Mouse (Mus musculus) pancreas, adult 10 weeks (tissue): ENCODE measurements around the gene Galm. TPM values are rescaled to one million over a fixed set of nuclear protein-coding genes. Genes with fewer than 3 reads are reported as not detected.

Experiments
- polyA plus RNA-seq: library from polyadenylated mRNA; stranded (reverse); fragments of 350-450 nt; fragmentation: Illumina TruSeq; extraction: RNeasy Lipid Tissue Mini Kit (QIAGEN cat#74804); gene quantifications from one replicate; pipeline ENCODE4 v1.2.3, GENCODE M21; 2015; ENCODE audit warnings: low read depth, low replicate concordance; ENCODE audit not compliant: insufficient read depth

Galm gene
- 1.6 TPM for polyA plus RNA-seq

DNA sequence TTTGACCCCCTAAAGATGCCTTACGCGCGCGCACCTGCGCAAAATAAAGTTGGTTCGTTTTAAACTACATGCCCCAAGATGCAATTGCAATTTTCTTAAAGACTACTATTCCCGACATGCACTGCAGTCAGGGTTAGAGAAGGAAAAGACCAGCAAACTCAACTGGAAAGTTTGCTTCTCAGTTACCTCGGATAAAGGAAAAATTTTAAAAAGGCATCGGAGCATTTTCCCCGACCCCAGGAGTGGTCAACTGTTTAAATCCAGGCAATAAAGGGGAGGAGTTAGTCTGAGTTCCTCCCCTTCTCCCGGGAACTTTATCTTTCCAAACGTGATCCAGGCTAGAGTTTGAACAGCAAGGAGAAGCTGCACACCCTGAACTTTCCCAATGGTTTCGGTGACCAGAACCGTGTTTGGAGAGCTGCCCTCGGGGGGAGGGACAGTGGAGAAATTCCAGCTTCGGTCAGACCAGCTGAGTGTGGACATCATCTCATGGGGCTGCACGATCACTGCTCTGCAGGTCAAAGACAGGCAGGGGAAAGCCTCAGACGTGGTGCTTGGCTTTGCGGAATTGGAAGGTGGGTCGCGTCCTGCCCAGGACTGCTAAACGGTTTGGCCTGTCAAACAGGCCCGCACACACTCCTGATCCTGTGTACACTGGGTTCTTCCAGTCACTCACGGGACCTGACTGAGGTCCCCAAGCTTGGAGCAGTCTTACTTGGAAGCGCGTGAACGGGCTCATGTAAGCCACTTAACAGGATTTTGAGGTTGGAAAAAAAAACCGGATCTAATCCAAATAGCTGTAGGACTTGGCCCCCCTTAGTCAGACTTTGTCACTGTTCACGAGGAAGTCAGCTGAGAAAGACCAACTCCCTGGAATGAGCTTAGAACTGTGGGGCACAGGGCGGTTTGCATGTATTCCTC is at the start of gene Galm:
Galm (plus strand) TSS at position 141 of the 921 bp plus-strand sequence.

DNA sequence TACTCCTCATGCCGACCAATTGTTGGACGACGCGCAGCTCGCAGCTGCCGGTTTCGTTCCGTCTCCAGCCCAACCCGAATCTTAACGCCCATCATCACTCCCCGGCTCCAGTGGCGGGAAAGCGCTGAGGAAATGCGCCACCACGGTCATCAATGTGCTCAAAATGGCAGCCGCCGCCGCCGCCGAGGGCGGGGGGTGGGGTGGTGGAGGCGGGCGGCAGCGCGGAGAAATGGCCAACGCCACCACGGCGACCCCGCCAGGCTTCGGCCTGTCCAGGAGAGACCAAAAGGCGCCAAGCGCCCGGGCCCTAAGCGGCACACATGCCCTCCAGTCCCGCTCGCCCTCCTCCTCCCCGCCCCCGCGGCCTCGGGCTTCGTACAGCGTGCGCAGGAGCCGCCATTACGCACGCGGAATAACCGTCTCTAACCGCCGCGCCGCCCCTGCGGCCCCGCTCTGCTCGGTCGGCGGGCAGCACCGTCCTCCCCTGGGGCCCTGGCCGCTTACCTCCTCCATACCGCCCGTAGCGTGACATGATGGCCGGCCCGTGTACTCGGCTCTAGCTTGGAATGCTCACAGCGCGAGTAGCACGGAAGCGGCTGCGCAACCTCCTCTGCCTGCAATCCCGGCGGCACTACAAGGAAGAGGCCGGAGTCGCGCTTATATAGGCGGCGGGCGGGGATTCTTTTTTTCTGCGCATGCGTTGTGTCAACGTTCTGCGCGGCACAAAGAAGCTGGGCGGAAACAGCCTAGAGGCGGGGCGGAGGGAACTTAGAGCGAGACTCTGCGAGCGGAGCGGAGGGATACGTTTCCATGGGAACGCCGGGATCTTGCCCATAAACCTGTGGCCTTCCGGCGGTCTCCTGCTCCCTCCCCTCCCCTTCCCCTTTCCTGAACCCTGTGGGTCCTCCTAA is 79.7 kb downstream of the Galm start, which contains the start of the genes Srsf7 and Ttc39d:
Srsf7 (minus strand) TSS at position 637 of the 911 bp plus-strand sequence.
Ttc39d (plus strand) TSS at position 790 of the 911 bp plus-strand sequence.

DNA sequence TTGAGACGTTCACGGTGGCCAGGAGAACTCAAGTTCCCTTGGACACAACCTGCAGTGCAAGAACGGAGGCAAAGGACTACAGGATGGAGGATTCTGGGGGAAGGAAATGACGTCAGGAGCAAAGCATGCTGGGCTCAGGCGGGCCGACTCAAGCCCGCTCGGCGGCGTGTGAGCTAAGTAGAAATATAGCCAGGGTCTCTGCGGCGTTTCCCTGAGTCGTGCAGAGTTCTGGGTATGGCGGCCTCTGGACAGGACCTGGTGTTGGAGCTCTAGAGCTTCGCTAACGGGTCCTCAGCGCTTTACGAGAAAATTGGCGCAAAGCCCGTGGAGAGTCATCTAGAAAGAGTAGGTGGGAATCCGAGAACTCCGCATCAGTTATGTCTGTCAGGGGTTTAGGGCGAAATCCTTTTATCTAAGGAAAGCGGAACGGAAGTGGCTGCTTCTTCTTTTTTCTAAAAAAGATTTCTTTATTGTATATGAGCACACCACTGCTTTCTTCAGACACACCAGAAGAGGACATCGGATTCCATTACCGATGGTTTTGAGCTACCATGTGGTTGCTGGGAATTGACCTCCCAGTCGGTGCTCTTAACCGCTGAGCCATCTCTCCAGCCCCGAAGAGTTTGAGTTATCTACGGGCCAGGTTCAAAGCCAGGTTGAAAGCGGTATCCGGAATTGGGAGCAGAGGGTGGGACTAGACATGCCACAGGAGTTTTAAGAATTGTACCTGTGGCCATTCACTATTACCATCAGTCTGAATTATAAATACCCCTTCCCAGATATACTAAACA is 97.2 kb downstream of the Galm start, which contains the start of gene Gemin6:
Gemin6 (plus strand) TSS at position 116 of the 791 bp plus-strand sequence.

Other genes with a start within 250 kb of the Galm start
- gene Atl2, start 231.3 kb upstream of the Galm start, polyA plus RNA-seq: 8.1 TPM
- 6.6 TPM for gene Hnrnpll, start 65.1 kb upstream of the Galm start, polyA plus RNA-seq
- 50.7 TPM for gene Srsf7, start 79.8 kb downstream of the Galm start, polyA plus RNA-seq
- not detected for gene Ttc39d, start 80.0 kb downstream of the Galm start, polyA plus RNA-seq
- 1.8 TPM for gene Gemin6, start 97.0 kb downstream of the Galm start, polyA plus RNA-seq
- 5.6 TPM for gene Morn2, start 162.7 kb downstream of the Galm start, polyA plus RNA-seq
- 5.4 TPM for gene Dhx57, start 163.0 kb downstream of the Galm start, polyA plus RNA-seq
- gene Arhgef33, start 179.9 kb downstream of the Galm start, polyA plus RNA-seq: not detected
- gene Gm10190, start 246.1 kb downstream of the Galm start, polyA plus RNA-seq: not detected